Mouse (Mus musculus) megakaryocyte, embryonic 14.5 days (primary cell): Measurements from ENCODE around the gene Cfap74. TPM values are rescaled to one million over a fixed set of nuclear protein-coding genes. Genes with fewer than 3 reads are reported as not detected.

Experiments
- H3K27me3 ChIP-seq: replicated peaks from 2 replicates; pipeline ENCODE3; 2012; ENCODE audit warnings: inconsistent platforms
- H3K36me3 ChIP-seq: replicated peaks from 2 replicates; pipeline ENCODE3; 2012; ENCODE audit warnings: low read length, inconsistent platforms, mixed read lengths
- H3K4me1 ChIP-seq: 2 replicates; pipeline ENCODE4 v1.6.1; 2012; ENCODE audit warnings: inconsistent platforms
- H3K4me3 ChIP-seq: replicated peaks from 2 replicates; pipeline ENCODE3; 2012; ENCODE audit warnings: moderate library complexity, mild to moderate bottlenecking, inconsistent platforms
- H3K9me3 ChIP-seq: 2 replicates; pipeline ENCODE4 v1.6.1; 2012; ENCODE audit warnings: inconsistent platforms
- FLI1 ChIP-seq: IDR thresholded peaks from 2 replicates; pipeline ENCODE4 v1.6.1; 2012; ENCODE audit warnings: low read length, inconsistent platforms, mixed read lengths
- GATA1 ChIP-seq: IDR thresholded peaks from 3 replicates; pipeline ENCODE4 v1.6.1; 2012; ENCODE audit warnings: mixed read lengths, low read length, inconsistent platforms, borderline replicate concordance
- polyA plus RNA-seq: library from polyadenylated mRNA; stranded (reverse); fragments of >175 nt; gene quantifications from 2 replicates; pipeline ENCODE4 v1.2.3, GENCODE M21; 2012; ENCODE audit warnings: low replicate concordance; ENCODE audit not compliant: insufficient read depth

Cfap74 gene
- polyA plus RNA-seq, 1 experiment, result not detected

GRCm38 (mm10) chr4:155371797-155372735 lies 36.9 kb upstream of the Cfap74 start:
- Histone ChIP-seq H3K9me3 (peaks cover 7% of the 10 kb centered on the region), H3K4me1 (no peaks in the 10 kb centered on the region), H3K36me3 (no peaks in the 10 kb centered on the region), H3K4me3 (no peak overlapping the region), H3K27me3 (peaks cover 73% of the 10 kb centered on the region)
- TF ChIP-seq FLI1 (no peak), GATA1 (no peak)

- Histone ChIP-seq H3K4me1 (no peaks in the 10 kb centered on the region), H3K27me3 (peaks cover 77% of the 10 kb centered on the region), H3K9me3 (no peaks in the 10 kb centered on the region), H3K36me3 (no peaks in the 10 kb centered on the region), H3K4me3 (no peak overlapping the region)
- TF ChIP-seq FLI1 (no peak), GATA1 (no peak)
These were observed 27.0 kb upstream of the Cfap74 start for GRCm38 (mm10) chr4:155381974-155382373.

GRCm38 (mm10) chr4:155382752-155383151 lies 26.2 kb upstream of the Cfap74 start:
- no peak overlapping the region for H3K4me3 ChIP-seq
- H3K4me1 ChIP-seq, result no peaks in the 10 kb centered on the region
- H3K9me3 ChIP-seq, result no peaks in the 10 kb centered on the region
- TF ChIP-seq FLI1 (no peak), GATA1 (no peak)
- peaks cover 80% of the 10 kb centered on the region for H3K27me3 ChIP-seq
- H3K36me3 ChIP-seq, result no peaks in the 10 kb centered on the region

GRCm38 (mm10) chr4:155383326-155383725 lies 25.7 kb upstream of the Cfap74 start:
- TF ChIP-seq FLI1, result no peak
- no peak for TF ChIP-seq GATA1
- H3K9me3 ChIP-seq, result no peaks in the 10 kb centered on the region
- peaks cover 80% of the 10 kb centered on the region for H3K27me3 ChIP-seq
- H3K4me3 ChIP-seq, result no peak overlapping the region
- no peaks in the 10 kb centered on the region for H3K4me1 ChIP-seq
- no peaks in the 10 kb centered on the region for H3K36me3 ChIP-seq

GRCm38 (mm10) chr4:155387166-155387565 lies 21.8 kb upstream of the Cfap74 start:
- no peaks in the 10 kb centered on the region for H3K36me3 ChIP-seq
- H3K27me3 ChIP-seq, result peaks cover 81% of the 10 kb centered on the region
- no peaks in the 10 kb centered on the region for H3K9me3 ChIP-seq
- no peak overlapping the region for H3K4me3 ChIP-seq
- TF ChIP-seq FLI1, result no peak
- no peak for TF ChIP-seq GATA1
- H3K4me1 ChIP-seq, result peaks cover 5% of the 10 kb centered on the region; the same call in 1 of the 2 replicates

- H3K4me3 ChIP-seq, result no peak overlapping the region
- peaks cover 11% of the 10 kb centered on the region for H3K4me1 ChIP-seq
- H3K36me3 ChIP-seq, result no peaks in the 10 kb centered on the region
- TF ChIP-seq GATA1, result no peak
- TF ChIP-seq FLI1, result no peak
- H3K9me3 ChIP-seq, result 0 out of 2 replicates have a peak, but pooled peaks cover 9% of the 10 kb centered on the region
- peaks cover 75% of the 10 kb centered on the region for H3K27me3 ChIP-seq
These were observed 13.5 kb upstream of the Cfap74 start for GRCm38 (mm10) chr4:155395471-155395870.

- H3K27me3 ChIP-seq, result peaks cover 78% of the 10 kb centered on the region
- H3K36me3 ChIP-seq, result no peaks in the 10 kb centered on the region
- TF ChIP-seq FLI1 (no peak), GATA1 (no peak)
- peaks cover 7% of the 10 kb centered on the region for H3K4me1 ChIP-seq
- 0 out of 2 replicates have a peak, but pooled peaks cover 9% of the 10 kb centered on the region for H3K9me3 ChIP-seq
- no peak overlapping the region for H3K4me3 ChIP-seq
These were observed 12.2 kb upstream of the Cfap74 start for GRCm38 (mm10) chr4:155396751-155397150.

GRCm38 (mm10) chr4:155397511-155398221 lies 11.3 kb upstream of the Cfap74 start, which contains the start of gene Gabrd:
Gabrd (minus strand) TSS chr4:155398112.
- Histone ChIP-seq H3K36me3 (no peaks in the 10 kb centered on the region), H3K27me3 (peaks cover 79% of the 10 kb centered on the region), H3K4me3 (peak within 1 kb of the TSS; percentile 65), H3K9me3 (0 out of 2 replicates have a peak, but pooled peaks cover 9% of the 10 kb centered on the region), H3K4me1 (peaks cover 7% of the 10 kb centered on the region)
- TF ChIP-seq GATA1, result no peak

- Histone ChIP-seq H3K36me3 (no peaks in the 10 kb centered on the region), H3K4me1 (peaks cover 7% of the 10 kb centered on the region), H3K9me3 (0 out of 2 replicates have a peak, but pooled peaks cover 9% of the 10 kb centered on the region), H3K27me3 (peaks cover 75% of the 10 kb centered on the region), H3K4me3 (peak overlapping the region; percentile 3)
- TF ChIP-seq GATA1 (no peak), FLI1 (no peak)
These were observed 10.8 kb upstream of the Cfap74 start for GRCm38 (mm10) chr4:155398222-155398540.

- peaks cover 58% of the 10 kb centered on the region for H3K27me3 ChIP-seq
- peaks cover 7% of the 10 kb centered on the region for H3K4me1 ChIP-seq
- H3K36me3 ChIP-seq, result no peaks in the 10 kb centered on the region
- H3K4me3 ChIP-seq, result no peak overlapping the region
- TF ChIP-seq FLI1, result no peak
- no peak for TF ChIP-seq GATA1
- H3K9me3 ChIP-seq, result peaks cover 14% of the 10 kb centered on the region
These were observed 7.9 kb upstream of the Cfap74 start for GRCm38 (mm10) chr4:155401121-155401520.
